Mouse (Mus musculus) ES-Bruce4 (cell line): ENCODE results near the gene Zdhhc14. TPM values are rescaled to one million over a fixed set of nuclear protein-coding genes. Genes with fewer than 3 reads are reported as not detected.

ENCODE experiments used
- H3K27ac ChIP-seq: 2 replicates; pipeline ENCODE4 v1.5.1; 2012; ENCODE audit warnings: low read length, inconsistent platforms; ENCODE audit not compliant: insufficient read depth
- H3K27me3 ChIP-seq: 2 replicates; pipeline ENCODE4 v1.6.1; 2012; ENCODE audit warnings: mild to moderate bottlenecking, low read length, inconsistent platforms; ENCODE audit not compliant: control insufficient read depth, poor library complexity, insufficient read depth, severe bottlenecking
- H3K36me3 ChIP-seq: 2 replicates; pipeline ENCODE4 v1.6.1; 2012; ENCODE audit warnings: inconsistent platforms, mild to moderate bottlenecking, low read length, moderate library complexity; ENCODE audit not compliant: control insufficient read depth, poor library complexity, insufficient read depth, severe bottlenecking
- H3K4me1 ChIP-seq: one replicate; pipeline ENCODE4 v1.8.1; 2011; ENCODE audit warnings: low read length; ENCODE audit not compliant: control insufficient read depth, insufficient read depth
- H3K4me3 ChIP-seq: 2 replicates; pipeline ENCODE4 v1.5.1; 2011; ENCODE audit warnings: low read depth, mild to moderate bottlenecking, low read length
- H3K9ac ChIP-seq: 2 replicates; pipeline ENCODE4 v1.6.1; 2012; ENCODE audit warnings: low read depth, mild to moderate bottlenecking, inconsistent platforms; ENCODE audit not compliant: poor library complexity, severe bottlenecking
- H3K9me3 ChIP-seq: replicated peaks from 2 replicates; pipeline ENCODE4 v1.6.1; 2012; ENCODE audit warnings: mild to moderate bottlenecking, low read length, inconsistent platforms; ENCODE audit not compliant: control insufficient read depth, poor library complexity, insufficient read depth, severe bottlenecking
- CTCF ChIP-seq: IDR thresholded peaks from one replicate; pipeline ENCODE4 v1.8.1; 2011; ENCODE audit warnings: low read depth, low read length
- EP300 ChIP-seq: IDR thresholded peaks from 2 replicates; pipeline ENCODE4 v1.6.1; 2011; ENCODE audit warnings: low read depth, low read length; ENCODE audit not compliant: insufficient read depth
- POLR2A ChIP-seq: IDR thresholded peaks from one replicate; pipeline ENCODE4 v1.8.1; 2011; ENCODE audit warnings: low read length; ENCODE audit not compliant: insufficient read depth
- polyA plus RNA-seq: library from polyadenylated mRNA; stranded (reverse); fragments of >200 nt; gene quantifications from 2 replicates; pipeline ENCODE4 v1.2.4, GENCODE M21; 2011; ENCODE audit warnings: low read depth; ENCODE audit not compliant: missing spikeins, insufficient read depth, insufficient read length

Zdhhc14 gene
- polyA plus RNA-seq, 1 experiment: 1.0 TPM

GRCm38 (mm10) chr17:5692661-5693060 is 200.3 kb downstream of the Zdhhc14 start:
- TF ChIP-seq CTCF (no peak), EP300 (no peak), POLR2A (no peak)
- Histone ChIP-seq H3K27ac (no peak overlapping the region), H3K9me3 (no peaks in the 10 kb centered on the region), H3K36me3 (no peaks in the 10 kb centered on the region), H3K4me3 (no peak overlapping the region), H3K4me1 (peaks cover 3% of the 10 kb centered on the region), H3K9ac (no peak overlapping the region), H3K27me3 (no peaks in the 10 kb centered on the region)

- TF ChIP-seq EP300 (no peak), POLR2A (no peak), CTCF (no peak)
- no peaks in the 10 kb centered on the region for H3K27me3 ChIP-seq
- H3K36me3 ChIP-seq: no peaks in the 10 kb centered on the region
- no peak overlapping the region for H3K27ac ChIP-seq
- no peak overlapping the region for H3K4me3 ChIP-seq
- no peaks in the 10 kb centered on the region for H3K9me3 ChIP-seq
- peaks cover 3% of the 10 kb centered on the region for H3K4me1 ChIP-seq
- no peak overlapping the region for H3K9ac ChIP-seq
Measured at GRCm38 (mm10) chr17:5693256-5693655, 200.9 kb downstream of the Zdhhc14 start.

- Histone ChIP-seq H3K27me3 (no peaks in the 10 kb centered on the region), H3K36me3 (no peaks in the 10 kb centered on the region), H3K4me1 (peaks cover 3% of the 10 kb centered on the region), H3K9me3 (no peaks in the 10 kb centered on the region), H3K9ac (no peak overlapping the region), H3K27ac (no peak overlapping the region), H3K4me3 (no peak overlapping the region)
- no peak for TF ChIP-seq POLR2A
- no peak for TF ChIP-seq EP300
- TF ChIP-seq CTCF: no peak
Measured at GRCm38 (mm10) chr17:5698447-5699096, 206.2 kb downstream of the Zdhhc14 start.

- no peaks in the 10 kb centered on the region for H3K9me3 ChIP-seq
- no peak overlapping the region for H3K27ac ChIP-seq
- no peak for TF ChIP-seq CTCF
- no peak for TF ChIP-seq EP300
- TF ChIP-seq POLR2A: no peak
- no peaks in the 10 kb centered on the region for H3K36me3 ChIP-seq
- no peaks in the 10 kb centered on the region for H3K4me1 ChIP-seq
- H3K4me3 ChIP-seq: no peak overlapping the region
- no peak overlapping the region for H3K9ac ChIP-seq
- H3K27me3 ChIP-seq: no peaks in the 10 kb centered on the region
Measured at GRCm38 (mm10) chr17:5710320-5711104, 218.2 kb downstream of the Zdhhc14 start.

GRCm38 (mm10) chr17:5711861-5712260 is 219.5 kb downstream of the Zdhhc14 start:
- Histone ChIP-seq H3K9me3 (no peaks in the 10 kb centered on the region), H3K4me3 (no peak overlapping the region), H3K4me1 (no peaks in the 10 kb centered on the region), H3K27me3 (no peaks in the 10 kb centered on the region), H3K36me3 (no peaks in the 10 kb centered on the region), H3K27ac (no peak overlapping the region), H3K9ac (no peak overlapping the region)
- no peak for TF ChIP-seq EP300
- TF ChIP-seq POLR2A: no peak
- no peak for TF ChIP-seq CTCF

- Histone ChIP-seq H3K27me3 (no peaks in the 10 kb centered on the region), H3K9ac (no peak overlapping the region)
Measured at GRCm38 (mm10) chr17:5713141-5713540, 220.8 kb downstream of the Zdhhc14 start.

More at GRCm38 (mm10) chr17:5713141-5713540, 220.8 kb downstream of the Zdhhc14 start:
- no peaks in the 10 kb centered on the region for H3K4me1 ChIP-seq
- H3K4me3 ChIP-seq: no peak overlapping the region
- no peaks in the 10 kb centered on the region for H3K36me3 ChIP-seq
- H3K27ac ChIP-seq: no peak overlapping the region
- no peaks in the 10 kb centered on the region for H3K9me3 ChIP-seq
- no peak for TF ChIP-seq CTCF
- TF ChIP-seq EP300: no peak
- no peak for TF ChIP-seq POLR2A
